Mouse (Mus musculus): Measurements from ENCODE around the gene Syn2.

Syn2 gene

GRCm38 (mm10) chr6:115251531-115251985, 116.9 kb downstream of the Syn2 start:
- no peak for DNase-seq

DNA sequence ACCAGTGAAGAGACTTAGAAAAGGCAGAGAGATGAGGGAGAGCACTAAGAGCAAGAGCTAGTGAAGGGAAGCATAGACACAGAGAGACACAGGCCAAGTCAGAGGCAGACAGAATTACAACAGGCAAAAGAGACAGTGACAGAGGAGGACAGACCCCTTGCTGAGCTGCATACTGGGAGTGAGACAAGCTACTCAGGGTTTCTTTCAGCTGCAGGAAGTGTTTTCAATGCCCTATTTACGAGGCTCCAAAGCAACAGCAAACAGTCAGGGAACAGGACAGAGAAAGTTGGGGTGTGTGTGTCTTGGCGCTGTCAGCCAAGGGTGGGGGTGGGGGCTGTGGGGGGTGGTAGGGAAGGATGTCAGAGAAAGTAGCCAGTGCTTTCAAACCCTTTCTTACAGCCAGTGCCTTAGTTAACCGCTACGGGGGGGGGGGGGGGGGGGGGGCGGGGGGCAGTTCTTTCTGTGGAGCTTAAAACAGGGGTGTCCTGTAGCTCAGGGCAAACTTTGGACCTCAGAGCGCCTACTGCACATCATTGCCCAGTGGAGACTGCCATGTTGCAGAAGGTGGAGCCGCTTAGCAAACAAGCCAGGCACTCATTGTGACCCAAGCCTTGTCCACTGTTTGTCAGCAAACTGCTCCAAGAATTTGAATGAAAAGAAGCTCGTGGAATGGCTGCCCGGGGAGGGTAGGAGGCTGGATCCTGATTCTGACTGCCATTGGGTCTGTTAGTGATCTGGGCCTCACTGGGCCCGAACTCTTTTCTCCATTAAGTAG, 117.6 kb downstream of the Syn2 start, which contains the start of gene Timp4:
Gene Timp4, minus strand, starts transcription at position 107 of the 775 bp plus-strand sequence.
- DNase-seq = no peak

DNA sequence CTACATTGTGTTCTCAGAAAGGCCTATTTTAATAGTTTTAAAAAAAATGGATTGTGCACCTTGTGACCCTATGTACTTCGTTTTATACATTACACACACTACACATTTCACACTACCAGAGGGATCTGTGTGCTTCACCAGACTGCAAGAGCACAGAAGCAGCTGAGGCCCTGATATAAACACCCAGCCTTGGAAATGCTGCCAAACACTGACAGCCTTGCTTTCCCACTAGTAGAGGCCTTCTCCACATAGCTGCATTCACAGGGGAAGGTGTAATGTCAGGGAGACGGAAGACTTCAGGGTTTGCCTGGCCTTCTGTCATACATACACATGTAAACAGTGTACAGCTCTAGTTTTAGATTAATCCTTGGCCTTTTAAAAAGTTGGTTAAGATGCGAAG, 120.5 kb downstream of the Syn2 start:
- no peak for DNase-seq

- no peak for DNase-seq
Measured at GRCm38 (mm10) chr6:115260507-115260906, 125.8 kb downstream of the Syn2 start.

GRCm38 (mm10) chr6:115266791-115267190, 132.1 kb downstream of the Syn2 start:
- DNase-seq = no peak

- peak; percentile 80 for DNase-seq
Measured at GRCm38 (mm10) chr6:115267916-115268315, 133.2 kb downstream of the Syn2 start.

GRCm38 (mm10) chr6:115268551-115269385, 134.1 kb downstream of the Syn2 start:
- DNase-seq = no peak

- no peak for DNase-seq
Measured at GRCm38 (mm10) chr6:115269561-115269960, 134.9 kb downstream of the Syn2 start.

DNA sequence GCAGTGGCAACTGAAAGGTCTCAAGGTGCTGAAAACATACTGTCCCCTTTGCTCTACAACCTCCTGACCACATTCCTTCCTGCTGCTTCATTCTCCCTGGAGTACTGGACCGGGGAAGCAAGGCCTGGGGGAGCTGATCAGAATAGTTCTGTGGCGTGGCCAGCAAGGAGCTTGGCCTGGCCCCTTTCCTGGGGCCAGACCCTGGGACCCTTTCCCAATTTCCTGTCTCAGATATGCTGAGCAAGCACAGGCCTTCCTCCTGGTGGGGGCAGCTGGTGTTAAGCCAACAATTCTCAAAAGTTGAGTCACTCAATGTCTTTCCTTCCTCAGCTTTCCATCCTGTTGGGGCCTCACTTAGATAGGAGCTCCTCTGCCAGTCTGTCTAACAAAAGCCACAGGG, 135.4 kb downstream of the Syn2 start:
- DNase-seq = no peak

- DNase-seq = no peak
Measured at GRCm38 (mm10) chr6:115271326-115271725, 136.6 kb downstream of the Syn2 start.

DNA sequence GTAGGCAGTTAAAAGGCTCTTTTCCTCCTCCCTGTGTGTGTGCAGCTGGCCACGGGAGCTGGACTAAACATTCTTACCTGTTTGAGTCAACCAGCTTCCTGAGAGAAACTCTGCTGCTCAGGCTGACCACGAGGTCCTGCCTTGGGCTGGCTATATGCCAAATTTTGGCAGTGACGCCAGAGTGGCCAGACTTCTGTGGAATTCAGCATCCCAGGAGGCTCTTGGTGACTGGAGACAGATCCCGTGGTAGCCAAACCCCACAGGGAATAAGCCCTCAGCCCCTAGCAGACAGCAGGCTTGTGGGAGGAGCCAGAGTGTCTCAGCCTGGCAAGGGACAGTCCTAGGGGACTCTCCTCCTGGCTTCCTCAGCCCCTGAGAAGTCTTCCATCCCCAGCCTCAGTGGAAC, 137.2 kb downstream of the Syn2 start:
- peak; percentile 35 for DNase-seq

GRCm38 (mm10) chr6:115273346-115273745, 138.6 kb downstream of the Syn2 start:
- no peak for DNase-seq

GRCm38 (mm10) chr6:115274705-115275104, 140.0 kb downstream of the Syn2 start:
- no peak for DNase-seq

- no peak for DNase-seq
Measured at GRCm38 (mm10) chr6:115275116-115275815, 140.6 kb downstream of the Syn2 start.

GRCm38 (mm10) chr6:115278086-115278485, 143.4 kb downstream of the Syn2 start:
- no peak for DNase-seq

DNA sequence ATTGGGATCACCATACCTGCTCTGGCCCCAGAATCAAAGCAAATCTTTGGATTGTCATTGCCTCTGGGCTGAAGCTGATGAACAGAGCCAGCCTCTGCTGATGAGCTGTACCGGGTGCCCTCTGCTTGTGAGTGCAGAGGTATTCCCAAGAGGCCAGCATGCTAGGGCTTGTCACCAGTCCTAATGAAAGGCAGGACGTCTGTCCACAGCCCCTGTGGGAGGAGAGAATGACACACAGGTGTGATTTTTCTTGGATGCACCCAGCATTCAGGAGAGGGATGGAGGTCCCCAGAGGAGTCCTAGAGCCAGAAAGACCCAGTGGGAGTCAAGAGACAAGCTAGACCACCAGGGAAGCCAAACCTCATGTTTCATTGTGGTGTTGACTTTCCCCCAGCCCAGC, 144.9 kb downstream of the Syn2 start:
- DNase-seq = no peak

GRCm38 (mm10) chr6:115284153-115284552, 149.5 kb downstream of the Syn2 start:
- no peak for DNase-seq

DNA sequence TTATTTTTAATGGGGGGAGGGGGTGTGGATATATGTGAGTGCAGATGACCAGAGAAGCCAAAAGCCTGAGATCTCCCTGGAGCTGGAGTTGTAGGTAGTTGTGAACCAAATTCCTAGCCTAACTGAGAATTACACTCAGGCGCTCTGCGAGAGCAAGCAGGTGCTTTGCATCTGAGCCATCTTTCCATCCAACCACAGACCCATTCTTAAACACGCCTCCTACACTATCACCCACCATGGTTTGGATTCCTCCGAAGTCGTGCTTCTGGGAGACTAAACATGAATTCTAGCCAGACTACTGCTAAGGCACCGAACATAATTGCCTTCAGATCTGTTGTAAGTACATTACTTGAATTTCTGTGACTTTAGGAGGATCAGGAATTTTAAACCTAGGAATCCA, 151.7 kb downstream of the Syn2 start:
- no peak for DNase-seq

- DNase-seq = no peak
Measured at GRCm38 (mm10) chr6:115288223-115288622, 153.5 kb downstream of the Syn2 start.

DNA sequence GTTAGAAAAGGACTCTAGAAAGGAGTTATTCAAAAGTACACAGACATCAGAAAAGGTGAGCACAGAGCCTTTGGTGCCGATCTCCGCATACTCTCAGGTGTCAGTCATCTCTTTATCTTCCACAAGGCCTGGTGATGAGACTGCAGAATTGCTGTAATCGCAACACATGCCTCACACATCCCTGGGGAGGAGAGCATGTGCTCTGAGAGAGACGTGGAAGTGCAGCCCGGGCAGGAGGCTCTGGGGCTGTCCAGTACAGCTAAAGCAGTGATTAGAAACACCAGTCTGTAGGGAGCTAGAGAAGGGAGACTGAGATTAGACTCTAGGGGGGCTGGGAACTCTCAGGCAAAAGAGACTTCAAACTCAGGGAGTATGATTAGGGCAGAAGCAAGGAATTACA, 155.9 kb downstream of the Syn2 start:
- no peak for DNase-seq

DNA sequence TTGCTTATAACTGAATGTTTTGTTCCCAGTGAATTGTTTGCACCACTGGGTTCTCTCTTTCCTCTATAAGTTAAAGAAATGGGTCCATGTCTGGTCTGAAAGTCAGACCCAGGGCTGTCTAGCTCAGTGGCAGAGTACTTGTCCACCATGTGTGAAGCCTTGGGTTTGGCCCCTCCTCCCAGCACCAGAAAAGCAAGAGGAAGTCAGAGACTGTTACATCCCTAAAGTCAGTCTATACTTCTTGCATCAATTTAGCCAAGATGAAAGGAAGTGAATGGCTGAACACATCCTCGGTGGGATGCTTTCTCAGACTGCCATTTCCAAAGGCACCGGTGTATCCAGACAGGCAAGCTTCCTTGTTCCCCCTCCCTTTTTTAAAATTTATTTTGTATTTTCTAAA, 156.4 kb downstream of the Syn2 start:
- no peak for DNase-seq

DNA sequence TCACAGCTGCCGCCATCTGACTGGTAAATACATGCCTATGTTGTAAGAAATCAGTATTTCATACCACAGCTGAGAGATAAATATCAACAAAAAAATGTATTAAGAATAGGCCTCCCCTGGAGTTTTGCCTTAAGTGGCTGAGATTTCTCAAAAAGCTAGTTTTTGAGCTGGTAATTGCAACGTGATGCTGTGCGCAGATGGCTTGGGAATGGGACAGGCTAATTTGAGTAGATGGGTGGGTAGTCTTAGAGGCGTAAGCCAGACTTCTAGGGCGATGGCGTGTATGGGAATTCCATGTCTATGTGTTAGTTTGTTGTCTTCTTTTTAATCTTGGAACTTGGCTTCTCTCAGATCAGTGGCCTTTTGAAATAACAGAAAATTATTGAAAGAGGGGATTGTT, 157.1 kb downstream of the Syn2 start:
- no peak for DNase-seq

DNA sequence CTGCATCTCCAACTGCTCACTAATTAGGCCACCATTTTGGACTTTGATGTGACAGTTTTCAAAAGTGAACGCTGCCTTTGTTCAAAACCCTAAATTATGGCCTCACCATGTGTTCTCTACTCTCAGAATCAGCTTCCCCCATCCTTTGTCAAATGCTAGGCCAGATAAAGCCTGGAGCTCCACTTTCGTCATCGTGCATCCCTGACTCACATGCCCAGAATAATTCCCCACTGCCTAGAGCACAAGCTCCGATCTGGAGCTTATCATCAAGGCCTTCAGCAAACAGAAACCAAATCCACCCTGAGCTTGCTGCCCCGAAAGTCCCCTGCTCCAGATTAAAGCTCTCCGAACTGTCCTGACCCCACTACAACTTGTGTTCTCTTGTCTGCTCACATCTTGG, 157.9 kb downstream of the Syn2 start:
- DNase-seq = no peak
